Mouse (Mus musculus): ENCODE results near the gene Adcyap1. TPM values are rescaled to one million over a fixed set of nuclear protein-coding genes. Genes with fewer than 3 reads are reported as not detected.

Adcyap1 gene
- 0.64 and 0.80 TPM in 2 replicates for polyA plus RNA-seq (2015; fragmentation: Nextera tagmentation; extraction: Ambion mirVana)

DNA sequence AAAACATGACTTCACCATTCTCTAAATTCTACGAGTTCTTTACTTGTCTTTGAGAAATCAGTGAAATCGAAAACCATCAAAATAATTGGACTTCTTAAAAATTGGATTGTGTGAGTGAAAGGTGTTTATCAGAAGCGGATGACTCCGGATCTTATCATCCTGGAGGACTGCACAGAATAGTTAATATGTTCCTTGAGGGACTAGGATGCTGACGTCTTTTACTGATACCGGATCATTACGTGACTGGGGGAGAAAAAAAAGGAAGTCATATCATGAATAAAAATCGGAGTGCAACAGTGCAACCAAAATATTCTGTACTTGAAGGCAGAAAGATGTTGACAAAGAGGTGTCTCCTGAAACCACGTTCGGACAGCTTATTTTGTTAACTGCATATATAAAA is at the start of gene Adcyap1:
Gene Adcyap1, plus strand, starts transcription at position 301 of the 400 bp plus-strand sequence.
- WGBS: 28% methylated on average over 10 of the region's 10 CpGs
- H3K4me1 ChIP-seq (ENCODE audit: control insufficient read depth, insufficient read depth, low read length): peaks cover 2% of the 10 kb centered on the region; the same call in 1 of the 2 replicates
- peaks cover 56% of the 10 kb centered on the region for H3K27me3 ChIP-seq (replicated peaks; ENCODE audit: control insufficient read depth, insufficient read depth, low read length)
- H3K4me3 ChIP-seq (ENCODE audit: low read length): no peak within 1 kb of the TSS
- no peak within 1 kb of the TSS for H3K4me2 ChIP-seq (ENCODE audit: low read depth, low read length)
- no peak within 1 kb of the TSS for H3K27ac ChIP-seq (ENCODE audit: low read length)
- no peaks in the 10 kb centered on the region for H3K36me3 ChIP-seq (ENCODE audit: control insufficient read depth, insufficient read depth, low read length)
- no peaks in the 10 kb centered on the region for H3K9me3 ChIP-seq (ENCODE audit: control insufficient read depth, low read length)
- no peak within 1 kb of the TSS for H3K9ac ChIP-seq (ENCODE audit: low read depth, low read length)
- no peak for ATAC-seq

DNA sequence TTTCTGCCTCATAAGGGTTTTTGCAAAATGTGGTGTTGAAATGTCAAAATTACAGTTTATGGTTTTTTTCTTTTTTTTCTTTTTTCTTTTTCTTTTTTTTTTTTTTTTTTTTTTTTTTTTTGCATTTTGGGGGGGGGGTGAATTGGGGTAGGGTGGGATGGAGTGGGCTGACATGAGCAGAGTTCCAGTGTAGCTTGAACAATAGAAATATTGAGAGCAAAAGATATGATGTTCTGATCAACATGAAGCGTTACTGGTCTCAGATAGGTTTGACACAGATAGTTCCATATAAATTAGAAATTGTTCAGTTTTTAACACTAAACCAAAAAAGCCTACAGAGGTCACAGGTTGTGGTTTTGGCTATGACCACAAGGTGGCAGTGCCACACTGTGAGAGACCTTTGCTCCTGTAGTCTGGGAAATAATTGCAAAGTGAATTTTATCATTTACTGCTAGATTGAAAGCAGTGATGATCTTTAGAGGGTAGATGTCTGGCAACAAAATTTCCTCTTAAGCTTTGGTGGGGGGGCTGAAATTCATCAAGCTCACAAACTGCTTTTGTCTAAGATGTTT is 40.5 kb upstream of the Adcyap1 start:
- H3K9me3 ChIP-seq (ENCODE audit: control insufficient read depth, low read length): no peaks in the 10 kb centered on the region
- no peaks in the 10 kb centered on the region for H3K27me3 ChIP-seq (replicated peaks; ENCODE audit: control insufficient read depth, insufficient read depth, low read length)
- WGBS: 30% methylated on average over 1 of the region's 1 CpGs
- H3K4me1 ChIP-seq (ENCODE audit: control insufficient read depth, insufficient read depth, low read length): no peaks in the 10 kb centered on the region
- H3K9ac ChIP-seq (ENCODE audit: low read depth, low read length): no peak overlapping the region
- no peak overlapping the region for H3K4me2 ChIP-seq (ENCODE audit: low read depth, low read length)
- H3K27ac ChIP-seq (ENCODE audit: low read length): no peak overlapping the region
- no peak overlapping the region for H3K4me3 ChIP-seq (ENCODE audit: low read length)
- H3K36me3 ChIP-seq (ENCODE audit: control insufficient read depth, insufficient read depth, low read length): no peaks in the 10 kb centered on the region
- ATAC-seq: no peak

DNA sequence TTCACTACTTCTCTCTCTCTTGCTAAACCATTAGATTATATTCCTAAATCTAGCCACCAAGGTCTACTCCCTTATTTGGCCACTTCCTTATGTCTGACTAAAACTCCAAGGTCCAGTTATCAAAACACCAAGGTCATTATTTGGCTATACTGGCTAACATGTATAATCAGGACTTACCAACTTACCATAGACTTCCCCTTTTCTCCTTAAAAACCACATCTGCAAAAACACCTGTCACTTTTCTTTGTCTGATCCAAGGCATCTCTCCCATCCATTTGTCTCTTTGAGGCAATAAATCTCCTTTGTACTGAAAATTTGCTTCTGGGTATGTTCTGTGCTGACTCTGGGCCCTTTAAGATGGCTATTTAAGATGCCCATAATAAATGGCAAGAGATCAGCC is 29.2 kb upstream of the Adcyap1 start:
- H3K9ac ChIP-seq (ENCODE audit: low read depth, low read length): no peak overlapping the region
- H3K27ac ChIP-seq (ENCODE audit: low read length): no peak overlapping the region
- no peaks in the 10 kb centered on the region for H3K36me3 ChIP-seq (ENCODE audit: control insufficient read depth, insufficient read depth, low read length)
- H3K27me3 ChIP-seq (replicated peaks; ENCODE audit: control insufficient read depth, insufficient read depth, low read length): no peaks in the 10 kb centered on the region
- ATAC-seq: no peak
- H3K9me3 ChIP-seq (ENCODE audit: control insufficient read depth, low read length): no peaks in the 10 kb centered on the region
- no peak overlapping the region for H3K4me2 ChIP-seq (ENCODE audit: low read depth, low read length)
- H3K4me1 ChIP-seq (ENCODE audit: control insufficient read depth, insufficient read depth, low read length): no peaks in the 10 kb centered on the region
- no peak overlapping the region for H3K4me3 ChIP-seq (ENCODE audit: low read length)

DNA sequence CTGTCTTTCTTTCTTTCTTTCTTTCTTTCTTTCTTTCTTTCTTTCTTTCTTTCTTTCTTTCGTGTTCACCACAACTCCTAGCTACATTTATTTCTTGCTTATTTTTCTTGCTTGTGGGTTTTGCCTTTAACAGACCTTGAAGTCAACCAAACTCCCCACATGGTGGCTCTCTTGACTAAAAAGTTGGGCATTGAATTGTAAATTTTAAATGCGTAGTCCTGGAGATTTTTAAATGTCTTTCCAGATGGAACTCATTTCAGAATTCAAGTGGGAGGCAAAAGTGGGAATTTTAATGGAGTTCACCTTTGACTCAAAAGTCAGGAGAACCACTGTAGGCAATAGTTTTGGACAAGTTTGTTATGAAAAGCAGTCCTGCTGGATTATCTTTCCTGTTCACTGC is 2.0 kb upstream of the Adcyap1 start:
- H3K27me3 ChIP-seq (replicated peaks; ENCODE audit: control insufficient read depth, insufficient read depth, low read length): peaks cover 37% of the 10 kb centered on the region

DNA sequence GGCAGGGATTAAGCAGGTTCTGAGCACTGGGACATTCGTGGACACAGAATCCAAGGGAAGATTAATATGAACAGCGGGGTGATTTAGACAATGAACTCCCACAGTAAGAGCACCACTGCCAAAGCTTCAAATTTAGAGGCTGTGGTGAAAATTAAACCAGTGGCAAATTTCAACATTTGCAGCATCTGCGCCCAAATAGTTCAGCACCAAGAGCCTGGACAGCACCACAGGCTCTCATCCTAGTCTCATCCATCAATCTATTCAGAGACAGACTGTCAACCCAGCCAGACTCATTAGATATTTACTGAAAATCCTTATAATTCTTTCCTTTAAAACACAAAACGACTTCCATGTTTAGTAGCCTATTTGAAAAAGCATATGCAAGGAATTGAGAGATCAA is 604 bp upstream of the Adcyap1 start:
- no peak overlapping the region for H3K9ac ChIP-seq (ENCODE audit: low read depth, low read length)
- WGBS: 7% methylated on average over 4 of the region's 4 CpGs
- no peak for ATAC-seq
- no peak overlapping the region for H3K4me2 ChIP-seq (ENCODE audit: low read depth, low read length)
- peaks cover 50% of the 10 kb centered on the region for H3K27me3 ChIP-seq (replicated peaks; ENCODE audit: control insufficient read depth, insufficient read depth, low read length)
- H3K4me1 ChIP-seq (ENCODE audit: control insufficient read depth, insufficient read depth, low read length): no peaks in the 10 kb centered on the region
- no peaks in the 10 kb centered on the region for H3K9me3 ChIP-seq (ENCODE audit: control insufficient read depth, low read length)
- H3K27ac ChIP-seq (ENCODE audit: low read length): no peak overlapping the region
- no peak overlapping the region for H3K4me3 ChIP-seq (ENCODE audit: low read length)
- no peaks in the 10 kb centered on the region for H3K36me3 ChIP-seq (ENCODE audit: control insufficient read depth, insufficient read depth, low read length)

More for the DNA sequence above, 2.0 kb upstream of the Adcyap1 start:
- Histone ChIP-seq H3K4me1 (ENCODE audit: control insufficient read depth, insufficient read depth, low read length) (no peaks in the 10 kb centered on the region), H3K9me3 (ENCODE audit: control insufficient read depth, low read length) (no peaks in the 10 kb centered on the region), H3K4me2 (ENCODE audit: low read depth, low read length) (no peak overlapping the region), H3K9ac (ENCODE audit: low read depth, low read length) (no peak overlapping the region), H3K27ac (ENCODE audit: low read length) (no peak overlapping the region), H3K4me3 (ENCODE audit: low read length) (no peak overlapping the region), H3K36me3 (ENCODE audit: control insufficient read depth, insufficient read depth, low read length) (no peaks in the 10 kb centered on the region)
- WGBS: 42% methylated on average over 2 of the region's 2 CpGs
- no peak for ATAC-seq

DNA sequence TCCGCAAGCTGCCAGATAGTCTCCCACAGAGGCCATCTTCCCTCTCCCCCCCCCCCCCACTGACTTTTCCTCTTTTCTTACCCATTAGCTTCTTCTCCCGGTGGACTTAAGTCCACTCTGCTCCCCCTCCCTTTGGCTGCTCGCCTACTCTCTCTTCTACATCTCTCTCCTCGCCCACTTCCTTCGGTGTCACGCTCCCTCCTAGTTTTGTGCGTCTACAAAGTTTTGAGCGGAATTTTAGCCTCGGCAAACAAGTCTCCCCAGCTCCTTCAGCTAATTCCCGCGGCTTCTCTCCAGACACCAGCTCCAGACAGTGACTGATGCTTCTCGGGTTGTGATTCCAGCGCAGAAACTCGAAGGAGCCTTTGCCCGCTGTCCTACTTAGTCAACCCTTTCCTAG is 401 bp downstream of the Adcyap1 start:
- 3% methylated on average over 15 of the region's 15 CpGs for WGBS
- H3K9me3 ChIP-seq (ENCODE audit: control insufficient read depth, low read length): no peaks in the 10 kb centered on the region
- no peak overlapping the region for H3K9ac ChIP-seq (ENCODE audit: low read depth, low read length)
- H3K4me1 ChIP-seq (ENCODE audit: control insufficient read depth, insufficient read depth, low read length): peaks cover 3% of the 10 kb centered on the region; the same call in 1 of the 2 replicates
- H3K4me3 ChIP-seq (ENCODE audit: low read length): no peak overlapping the region
- no peak for ATAC-seq
- no peaks in the 10 kb centered on the region for H3K36me3 ChIP-seq (ENCODE audit: control insufficient read depth, insufficient read depth, low read length)
- peaks cover 58% of the 10 kb centered on the region for H3K27me3 ChIP-seq (replicated peaks; ENCODE audit: control insufficient read depth, insufficient read depth, low read length)
- H3K27ac ChIP-seq (ENCODE audit: low read length): no peak overlapping the region
- H3K4me2 ChIP-seq (ENCODE audit: low read depth, low read length): no peak overlapping the region

DNA sequence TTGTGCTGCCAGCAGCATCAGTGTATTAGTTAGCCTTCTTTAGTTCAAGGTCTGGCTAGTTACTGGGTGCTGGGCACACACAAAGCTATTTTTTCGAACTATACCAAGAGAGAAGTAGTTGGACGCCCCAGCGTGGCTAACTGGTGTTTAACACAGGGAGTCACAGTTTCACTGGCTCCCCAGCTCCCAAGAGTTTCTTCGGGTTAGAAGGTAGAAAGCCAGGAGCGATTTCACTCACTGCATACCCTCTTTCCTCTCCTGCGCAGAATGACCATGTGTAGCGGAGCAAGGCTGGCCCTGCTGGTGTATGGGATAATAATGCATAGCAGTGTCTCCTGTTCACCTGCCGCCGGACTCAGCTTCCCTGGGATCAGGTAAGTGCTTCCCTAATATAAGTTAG is 930 bp downstream of the Adcyap1 start:
- 5% methylated on average over 9 of the region's 9 CpGs for WGBS
- H3K9ac ChIP-seq (ENCODE audit: low read depth, low read length): no peak overlapping the region
- H3K4me1 ChIP-seq (ENCODE audit: control insufficient read depth, insufficient read depth, low read length): peaks cover 3% of the 10 kb centered on the region; the same call in 1 of the 2 replicates
- H3K4me2 ChIP-seq (ENCODE audit: low read depth, low read length): no peak overlapping the region
- no peaks in the 10 kb centered on the region for H3K36me3 ChIP-seq (ENCODE audit: control insufficient read depth, insufficient read depth, low read length)
- no peak overlapping the region for H3K27ac ChIP-seq (ENCODE audit: low read length)
- no peak overlapping the region for H3K4me3 ChIP-seq (ENCODE audit: low read length)
- ATAC-seq: no peak
- H3K27me3 ChIP-seq (replicated peaks; ENCODE audit: control insufficient read depth, insufficient read depth, low read length): peaks cover 63% of the 10 kb centered on the region
- no peaks in the 10 kb centered on the region for H3K9me3 ChIP-seq (ENCODE audit: control insufficient read depth, low read length)

DNA sequence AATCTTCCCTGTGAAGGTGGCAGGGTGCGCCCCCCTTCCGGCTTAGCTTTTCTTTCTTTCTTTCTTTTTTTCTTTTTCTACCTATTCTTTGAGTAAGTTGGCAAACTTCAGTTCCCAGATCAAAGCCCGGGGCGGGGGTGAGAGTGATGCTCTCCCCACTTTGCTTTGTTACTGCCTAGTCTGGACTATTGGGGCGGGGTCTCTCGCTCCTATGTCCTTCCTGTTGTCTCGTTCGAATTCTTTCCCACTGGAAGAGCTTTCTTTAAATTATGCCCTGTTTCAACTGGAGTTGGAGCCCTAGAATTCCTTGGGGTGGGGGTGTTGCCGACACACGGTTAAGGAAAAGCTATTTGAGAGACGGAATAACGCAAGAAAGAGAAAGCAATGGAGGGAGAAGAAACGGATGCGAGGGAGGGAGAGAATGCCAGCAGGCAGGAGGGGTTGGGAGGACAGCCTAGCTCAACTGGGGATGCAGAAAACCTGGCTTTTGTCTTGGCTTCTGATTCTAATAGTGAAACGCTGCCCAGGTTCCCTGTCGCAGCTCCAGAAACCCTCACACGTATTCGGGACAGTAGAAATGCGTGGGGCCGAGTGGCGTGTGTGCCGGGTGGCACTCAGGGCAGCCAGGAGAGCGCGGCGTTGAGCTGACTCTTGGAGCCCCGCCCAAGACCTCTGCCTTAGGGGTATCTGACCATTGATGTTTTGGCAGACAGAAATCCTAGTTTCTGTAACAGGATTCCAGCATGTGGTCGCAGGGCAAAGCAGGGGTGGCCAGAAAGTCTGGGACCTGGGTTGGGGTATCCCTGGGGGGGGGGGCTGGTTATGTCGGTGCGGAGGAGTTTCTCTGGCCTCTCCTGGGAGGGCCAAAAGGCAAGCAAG is 1.8 kb downstream of the Adcyap1 start:
- Histone ChIP-seq H3K27ac (ENCODE audit: low read length) (no peak overlapping the region), H3K9ac (ENCODE audit: low read depth, low read length) (no peak overlapping the region), H3K36me3 (ENCODE audit: control insufficient read depth, insufficient read depth, low read length) (no peaks in the 10 kb centered on the region), H3K4me2 (ENCODE audit: low read depth, low read length) (no peak overlapping the region), H3K4me1 (ENCODE audit: control insufficient read depth, insufficient read depth, low read length) (peaks cover 3% of the 10 kb centered on the region; the same call in 1 of the 2 replicates), H3K9me3 (ENCODE audit: control insufficient read depth, low read length) (no peaks in the 10 kb centered on the region), H3K27me3 (replicated peaks; ENCODE audit: control insufficient read depth, insufficient read depth, low read length) (peaks cover 67% of the 10 kb centered on the region), H3K4me3 (ENCODE audit: low read length) (peak overlapping the region; percentile 3; the same call in 1 of the 2 replicates)
- WGBS: 2% methylated on average over 29 of the region's 29 CpGs
- no peak for ATAC-seq

DNA sequence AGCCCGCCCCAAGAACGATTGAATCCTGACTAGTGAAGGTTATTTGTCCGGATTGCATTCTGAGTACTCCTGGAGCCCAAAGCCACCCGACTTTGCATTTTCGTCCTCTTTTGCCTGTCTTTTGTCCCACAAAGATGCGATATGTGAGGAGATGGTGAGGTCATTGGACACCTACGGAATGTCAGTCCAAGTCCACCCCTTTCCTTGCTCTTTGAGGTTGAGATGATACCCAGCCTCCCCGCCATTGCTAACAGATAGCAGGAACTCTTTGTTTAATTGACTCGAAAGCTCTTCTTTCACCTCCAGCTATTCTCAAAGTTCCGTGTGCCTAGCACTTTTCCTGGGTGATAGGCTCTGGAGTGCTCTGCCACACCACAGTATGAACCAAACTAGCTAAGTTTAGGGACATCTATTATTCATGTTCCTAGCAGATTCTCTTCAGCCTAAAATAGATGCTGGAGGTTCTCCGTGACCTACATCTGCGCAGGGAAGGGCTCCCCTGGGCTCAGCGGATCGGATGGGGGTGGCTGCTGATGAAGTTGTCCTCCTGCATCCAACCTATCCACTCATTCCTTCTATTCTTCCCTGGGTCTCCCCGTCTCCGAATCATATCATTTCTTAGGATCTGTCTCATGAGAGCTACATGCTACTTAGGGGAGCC is 2.6 kb downstream of the Adcyap1 start:
- H3K9me3 ChIP-seq (ENCODE audit: control insufficient read depth, low read length): no peaks in the 10 kb centered on the region
- WGBS: under 1% methylated on average over 16 of the region's 16 CpGs
- peaks cover 3% of the 10 kb centered on the region; the same call in 1 of the 2 replicates for H3K4me1 ChIP-seq (ENCODE audit: control insufficient read depth, insufficient read depth, low read length)
- H3K4me2 ChIP-seq (ENCODE audit: low read depth, low read length): 0 out of 2 replicates have a peak overlapping the region, but pooled peaks have one; percentile 48
- H3K4me3 ChIP-seq (ENCODE audit: low read length): 0 out of 2 replicates have a peak overlapping the region, but pooled peaks have one; percentile 34
- no peak overlapping the region for H3K9ac ChIP-seq (ENCODE audit: low read depth, low read length)
- no peaks in the 10 kb centered on the region for H3K36me3 ChIP-seq (ENCODE audit: control insufficient read depth, insufficient read depth, low read length)
- H3K27me3 ChIP-seq (replicated peaks; ENCODE audit: control insufficient read depth, insufficient read depth, low read length): peaks cover 67% of the 10 kb centered on the region
- no peak overlapping the region for H3K27ac ChIP-seq (ENCODE audit: low read length)
- no peak for ATAC-seq

All from intestine, embryonic 16.5 days (tissue).